Mouse (Mus musculus) forebrain, embryonic 13.5 days (tissue): ENCODE measurements at regions not wholly inside any gene's neighbourhood (a gene's known extent, or its start where the extent isn't known, plus 50 kb on each side); places are given as distances from the start of the nearest gene placed in this dataset.
A peak's percentile ranks its signal among the peaks of the same experiment; 100 is the strongest.

ENCODE experiments used
- ATAC-seq: fragments of 200-750 bp; cut with Nextera tagmentation; 2 replicates; pipeline ENCODE4 v1.8.0; 2017
- H3K27ac ChIP-seq: fragments of 300-500 bp; sonication (generic); 2 replicates; pipeline ENCODE4 v1.5.1; 2015; ENCODE audit warnings: inconsistent platforms, mild to moderate bottlenecking, moderate library complexity
- H3K27me3 ChIP-seq: fragments of 300-500 bp; sonication (generic); 2 replicates; pipeline ENCODE4 v1.6.1; 2015; ENCODE audit warnings: mild to moderate bottlenecking, inconsistent platforms
- H3K36me3 ChIP-seq: fragments of 300-500 bp; sonication (generic); 2 replicates; pipeline ENCODE4 v1.6.1; 2015; ENCODE audit warnings: mild to moderate bottlenecking, inconsistent platforms; ENCODE audit not compliant: poor library complexity, severe bottlenecking
- H3K4me1 ChIP-seq: fragments of 300-500 bp; sonication (generic); 2 replicates; pipeline ENCODE4 v1.6.1; 2015; ENCODE audit warnings: inconsistent platforms
- H3K4me2 ChIP-seq: fragments of 300-500 bp; sonication (generic); 2 replicates; pipeline ENCODE4 v1.6.1; 2015; ENCODE audit warnings: inconsistent platforms, mild to moderate bottlenecking, moderate library complexity
- H3K4me3 ChIP-seq: fragments of 300-500 bp; sonication (generic); 2 replicates; pipeline ENCODE4 v1.5.1; 2015; ENCODE audit warnings: mild to moderate bottlenecking, inconsistent platforms
- H3K9ac ChIP-seq: fragments of 300-500 bp; sonication (generic); 2 replicates; pipeline ENCODE4 v1.6.1; 2015; ENCODE audit warnings: mild to moderate bottlenecking, inconsistent platforms
- H3K9me3 ChIP-seq: fragments of 300-500 bp; sonication (generic); replicated peaks from 2 replicates; pipeline ENCODE4 v1.6.1; 2016; ENCODE audit warnings: inconsistent platforms
- WGBS: fragments of 180-500 bp; shearing (Covaris S2); methylation state at CpG from one replicate; pipeline ENCODE4 v1.1.7; 2015; 5-methylcytosine and 5-hydroxymethylcytosine counted together

DNA sequence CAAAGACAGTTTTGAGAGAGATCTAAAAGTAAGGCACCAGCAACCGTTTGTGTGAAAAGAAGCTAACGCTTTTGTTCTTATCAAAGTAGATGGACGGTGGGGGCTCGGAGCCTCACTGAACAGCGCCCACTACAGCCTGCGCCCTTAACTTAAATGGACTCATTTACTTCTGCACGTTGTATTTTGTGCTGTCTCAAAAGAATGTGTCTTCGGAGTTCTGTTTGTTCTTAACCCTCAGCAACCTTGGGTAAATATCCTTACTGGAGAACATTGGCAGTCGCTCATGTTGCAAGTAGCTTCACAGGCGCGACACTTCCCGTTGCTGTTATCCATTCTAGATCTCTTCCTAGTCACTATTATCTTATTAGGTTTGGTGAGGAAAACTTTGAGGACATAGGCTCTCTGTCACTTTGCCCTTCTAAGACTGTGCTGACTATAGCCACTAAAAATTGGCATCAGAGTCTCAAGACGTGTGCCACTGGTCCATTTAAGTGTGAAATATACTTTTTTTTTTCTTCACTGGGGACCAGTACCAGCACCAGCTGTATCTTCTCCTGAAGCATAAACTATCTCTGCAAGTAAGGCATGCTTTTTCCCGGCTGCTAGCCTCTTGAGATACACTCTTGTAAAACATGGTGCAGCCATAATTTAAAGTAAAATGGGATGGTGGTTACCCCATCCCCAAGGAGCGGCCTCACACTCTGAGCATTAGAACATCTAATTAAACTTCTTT lies 507.0 kb upstream of the Kif2a start:
- 72% methylated on average over 15 of the region's 15 CpGs for WGBS
- Histone ChIP-seq H3K9ac (no peak overlapping the region), H3K36me3 (no peaks in the 10 kb centered on the region), H3K9me3 (no peaks in the 10 kb centered on the region), H3K27ac (no peak overlapping the region), H3K4me1 (peaks cover 13% of the 10 kb centered on the region), H3K4me2 (no peak overlapping the region), H3K27me3 (no peaks in the 10 kb centered on the region), H3K4me3 (no peak overlapping the region)
- ATAC-seq = no peak

DNA sequence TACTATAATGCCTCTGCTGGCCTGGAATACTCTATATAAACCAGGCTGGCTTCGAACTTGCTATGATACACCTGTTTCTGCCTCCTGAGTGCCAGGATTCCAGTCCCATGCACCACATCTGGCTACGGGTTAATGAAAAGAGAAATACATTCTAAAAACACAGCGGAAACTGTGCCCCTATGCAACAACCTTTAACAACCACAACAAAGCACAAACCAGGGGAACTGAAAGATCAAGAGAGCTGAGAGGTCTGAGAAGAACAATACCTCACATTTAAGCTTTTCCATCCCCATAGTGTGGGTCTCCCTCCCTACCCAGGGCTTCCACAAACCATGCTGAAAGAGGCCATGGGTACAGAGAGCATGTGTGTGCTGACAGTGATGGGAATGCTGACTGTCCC lies 501.0 kb upstream of the Kif2a start:
- Histone ChIP-seq H3K9ac (no peak overlapping the region), H3K4me3 (no peak overlapping the region), H3K36me3 (no peaks in the 10 kb centered on the region), H3K27me3 (no peaks in the 10 kb centered on the region), H3K4me1 (no peaks in the 10 kb centered on the region), H3K9me3 (no peaks in the 10 kb centered on the region), H3K27ac (no peak overlapping the region), H3K4me2 (no peak overlapping the region)
- ATAC-seq = no peak
- WGBS = 86% methylated on average over 3 of the region's 3 CpGs

DNA sequence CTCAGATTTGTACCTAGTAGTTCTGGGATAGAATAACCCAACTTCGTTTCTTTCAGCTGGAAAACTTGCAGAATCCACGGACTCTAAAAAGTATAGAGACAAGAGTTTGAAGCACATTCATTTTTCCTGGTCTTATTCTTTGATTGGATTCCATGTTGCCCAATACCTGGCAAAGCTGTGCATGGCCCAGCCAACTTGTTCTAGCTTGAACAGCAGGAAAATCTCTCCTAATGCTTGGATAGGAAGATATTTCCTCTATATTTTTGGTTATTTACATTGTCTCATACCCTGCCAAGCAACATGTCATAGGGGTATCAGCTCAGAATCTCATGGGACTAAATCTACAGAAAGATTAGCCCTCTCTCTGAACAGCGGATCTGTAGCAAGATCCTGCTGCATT lies 492.3 kb upstream of the Kif2a start:
- H3K9ac ChIP-seq = no peak overlapping the region
- H3K4me3 ChIP-seq = no peak overlapping the region
- H3K27me3 ChIP-seq = no peaks in the 10 kb centered on the region
- H3K4me2 ChIP-seq = no peak overlapping the region
- H3K36me3 ChIP-seq = no peaks in the 10 kb centered on the region
- WGBS = 90% methylated on average over 3 of the region's 3 CpGs
- H3K4me1 ChIP-seq = no peaks in the 10 kb centered on the region
- no peak overlapping the region for H3K27ac ChIP-seq
- H3K9me3 ChIP-seq = no peaks in the 10 kb centered on the region
- no peak for ATAC-seq

DNA sequence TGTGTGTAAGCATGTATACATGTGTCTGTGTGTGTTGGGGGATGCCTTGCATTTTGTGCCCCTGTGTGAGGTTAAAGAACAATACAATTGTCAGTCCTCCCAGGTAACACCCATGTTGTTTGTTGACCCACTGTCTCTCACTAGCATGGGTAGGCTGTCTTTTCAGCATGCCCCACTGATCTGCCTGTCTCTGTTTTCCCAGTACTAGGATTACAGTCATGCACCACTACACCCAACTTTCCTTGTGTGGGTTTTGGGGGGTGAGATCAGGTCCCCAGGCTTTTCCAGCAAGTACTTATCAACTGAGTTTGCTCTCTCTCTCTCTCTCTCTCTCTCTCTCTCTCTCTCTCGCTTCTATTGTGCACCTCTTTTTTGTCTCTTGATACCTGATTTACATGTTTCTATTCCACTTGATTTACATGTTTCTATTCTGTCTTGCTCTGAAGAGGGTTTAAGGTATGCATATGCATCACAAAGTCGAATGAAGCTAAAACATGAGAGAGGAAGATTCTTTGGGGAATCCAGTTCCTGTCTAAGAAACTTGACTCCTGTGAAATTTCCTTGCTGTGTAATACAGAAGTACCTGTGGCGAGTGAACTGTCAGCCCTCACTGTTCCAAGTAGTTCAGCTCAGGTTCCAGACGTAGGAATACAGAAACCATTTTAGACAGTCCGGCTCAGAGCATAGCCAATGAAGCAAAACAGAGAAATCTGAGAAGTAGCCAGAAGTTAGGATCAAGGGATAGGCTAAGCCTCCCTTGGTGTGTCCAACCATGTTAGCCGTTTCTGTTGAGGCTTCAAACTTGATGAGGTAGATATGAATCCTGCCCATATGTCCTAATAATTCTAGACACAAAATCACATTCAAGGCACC lies 491.6 kb upstream of the Kif2a start:
- no peaks in the 10 kb centered on the region for H3K9me3 ChIP-seq
- no peaks in the 10 kb centered on the region for H3K36me3 ChIP-seq
- no peak overlapping the region for H3K9ac ChIP-seq
- H3K4me3 ChIP-seq = no peak overlapping the region
- no peak for ATAC-seq
- H3K27me3 ChIP-seq = no peaks in the 10 kb centered on the region
- no peak overlapping the region for H3K27ac ChIP-seq
- WGBS = 81% methylated on average over 6 of the region's 6 CpGs
- no peaks in the 10 kb centered on the region for H3K4me1 ChIP-seq
- H3K4me2 ChIP-seq = no peak overlapping the region

DNA sequence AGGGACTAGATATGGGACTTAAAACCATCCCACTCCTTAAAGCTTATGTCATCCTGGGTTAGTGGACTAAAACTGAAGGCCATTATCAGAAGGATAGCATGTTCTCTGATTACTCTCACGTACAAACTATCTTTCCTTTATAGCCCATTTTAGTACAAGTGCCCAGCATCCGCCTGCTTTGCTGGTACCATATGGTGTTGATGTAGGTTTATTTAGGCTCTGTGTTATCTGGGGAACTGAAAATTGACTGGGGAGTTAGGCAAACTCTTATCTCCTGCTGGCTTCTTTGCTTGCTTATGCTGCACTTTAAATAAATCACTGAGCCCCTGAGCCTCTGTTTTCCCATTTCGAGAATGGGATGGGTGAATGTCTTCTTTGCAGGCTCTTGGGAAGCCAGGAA lies 485.4 kb upstream of the Kif2a start:
- WGBS = 85% methylated on average over 3 of the region's 3 CpGs
- no peak for ATAC-seq
- no peak overlapping the region for H3K4me2 ChIP-seq

DNA sequence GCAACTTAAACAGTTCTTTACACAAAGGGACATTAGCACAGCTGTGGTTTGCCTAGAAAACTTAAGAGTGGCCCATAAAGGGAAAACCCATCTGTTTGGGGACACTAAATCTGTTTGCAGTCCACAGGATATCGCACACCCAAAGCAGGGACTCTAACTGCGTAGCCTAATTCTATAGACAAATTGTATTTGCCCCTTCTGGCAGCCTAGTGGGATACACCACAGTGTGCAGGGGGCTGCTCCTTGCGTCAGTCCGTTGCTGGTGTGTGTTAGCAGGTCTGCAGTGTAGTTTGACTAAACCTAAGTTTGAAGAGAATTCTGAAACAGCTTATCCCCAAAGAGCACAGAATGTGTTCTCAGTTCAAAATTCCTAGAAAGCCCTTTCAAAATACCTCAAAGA lies 484.9 kb upstream of the Kif2a start:
- ATAC-seq = no peak
- Histone ChIP-seq H3K27me3 (no peaks in the 10 kb centered on the region), H3K9ac (no peak overlapping the region), H3K4me1 (peaks cover 4% of the 10 kb centered on the region; the same call in 1 of the 2 replicates), H3K4me3 (no peak overlapping the region), H3K27ac (no peak overlapping the region), H3K4me2 (no peak overlapping the region), H3K36me3 (no peaks in the 10 kb centered on the region), H3K9me3 (no peaks in the 10 kb centered on the region)
- WGBS = 79% methylated on average over 4 of the region's 4 CpGs

More for the DNA sequence above, 485.4 kb upstream of the Kif2a start:
- Histone ChIP-seq H3K27ac (no peak overlapping the region), H3K27me3 (no peaks in the 10 kb centered on the region), H3K36me3 (no peaks in the 10 kb centered on the region), H3K4me3 (no peak overlapping the region), H3K4me1 (peaks cover 4% of the 10 kb centered on the region; the same call in 1 of the 2 replicates), H3K9me3 (no peaks in the 10 kb centered on the region), H3K9ac (no peak overlapping the region)

DNA sequence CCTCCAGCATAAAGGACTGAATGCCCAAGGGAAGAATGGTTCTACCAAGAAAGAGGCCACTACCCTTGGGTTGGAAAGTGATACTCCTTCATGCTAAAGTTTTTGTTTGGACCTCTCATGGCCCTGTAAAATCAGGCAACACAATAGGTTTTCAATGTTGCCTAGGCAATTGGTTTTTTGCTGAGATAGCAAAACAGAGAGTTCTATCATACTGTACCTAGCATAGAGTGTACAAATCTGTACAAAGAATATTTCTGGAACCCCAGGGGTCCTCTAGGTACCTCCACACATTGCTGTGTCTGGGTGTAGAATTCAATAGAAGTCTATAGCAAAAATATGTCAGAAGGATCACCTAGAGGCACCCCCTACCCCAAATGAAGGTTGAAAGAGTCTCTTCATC lies 483.4 kb upstream of the Kif2a start:
- H3K36me3 ChIP-seq = no peaks in the 10 kb centered on the region
- no peaks in the 10 kb centered on the region for H3K27me3 ChIP-seq
- no peak overlapping the region for H3K27ac ChIP-seq
- H3K9me3 ChIP-seq = no peaks in the 10 kb centered on the region
- ATAC-seq = no peak
- H3K4me1 ChIP-seq = peaks cover 14% of the 10 kb centered on the region
- H3K4me2 ChIP-seq = no peak overlapping the region
- H3K9ac ChIP-seq = no peak overlapping the region
- H3K4me3 ChIP-seq = no peak overlapping the region

DNA sequence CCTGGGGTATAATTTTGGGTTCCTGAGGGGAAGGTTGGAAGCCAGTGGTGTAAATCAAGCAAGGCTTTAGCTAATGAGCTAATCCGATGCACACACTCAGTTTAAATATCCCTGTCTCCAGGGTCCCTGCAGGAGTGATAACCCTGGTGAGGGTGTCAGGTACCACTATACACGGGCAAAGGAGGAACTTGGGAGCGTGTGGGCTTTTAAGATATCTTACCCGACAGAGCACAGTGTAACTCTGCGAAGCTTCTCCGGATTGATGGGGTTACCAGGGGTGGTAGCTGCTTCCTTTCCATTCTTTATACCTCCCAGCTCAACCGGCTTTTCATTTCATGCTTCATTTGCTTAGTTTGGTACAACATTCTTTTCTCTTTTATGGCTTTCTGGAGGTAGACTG lies 480.3 kb upstream of the Kif2a start:
- H3K27me3 ChIP-seq = no peaks in the 10 kb centered on the region
- H3K4me2 ChIP-seq = no peak overlapping the region
- H3K36me3 ChIP-seq = no peaks in the 10 kb centered on the region
- 28% methylated on average over 7 of the region's 7 CpGs for WGBS
- H3K9ac ChIP-seq = no peak overlapping the region
- no peak for ATAC-seq
- peaks cover 11% of the 10 kb centered on the region for H3K4me1 ChIP-seq
- no peaks in the 10 kb centered on the region for H3K9me3 ChIP-seq
- no peak overlapping the region for H3K27ac ChIP-seq
- H3K4me3 ChIP-seq = no peak overlapping the region

DNA sequence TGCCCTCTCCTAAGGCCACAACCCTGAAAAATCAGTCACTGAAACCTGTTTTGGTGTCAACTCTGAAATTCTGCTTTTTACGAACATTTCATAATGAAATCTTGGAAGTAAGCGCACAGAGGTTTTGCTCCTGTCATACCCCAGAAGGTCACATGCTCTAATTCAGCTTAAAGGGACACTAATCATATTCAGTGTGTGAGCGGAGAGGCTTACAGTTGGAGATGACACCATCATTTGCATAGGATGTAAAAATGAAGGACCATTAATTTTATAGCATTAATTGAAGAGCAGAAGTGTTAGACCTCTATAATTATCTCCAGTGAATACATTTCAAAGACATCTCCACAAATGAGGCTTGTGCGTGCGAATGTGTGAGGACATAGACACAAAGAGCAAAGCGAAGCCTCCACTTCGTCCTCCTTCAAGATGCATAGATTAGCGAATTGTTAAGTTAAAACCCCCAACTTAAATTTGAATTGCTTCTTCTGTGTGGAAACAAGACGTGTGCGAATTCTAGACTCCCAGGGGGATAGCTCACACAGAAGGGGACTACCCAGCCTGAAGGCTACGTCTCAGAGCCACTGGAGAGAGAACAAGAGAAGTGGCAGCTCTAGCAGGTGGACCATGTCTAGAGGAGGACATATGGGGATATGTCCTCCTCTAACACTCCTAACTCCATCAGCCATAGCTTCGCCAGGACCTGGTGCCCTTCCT lies 479.0 kb upstream of the Kif2a start:
- Histone ChIP-seq H3K27me3 (no peaks in the 10 kb centered on the region), H3K4me2 (no peak overlapping the region), H3K9me3 (no peaks in the 10 kb centered on the region), H3K4me3 (no peak overlapping the region), H3K36me3 (no peaks in the 10 kb centered on the region), H3K9ac (no peak overlapping the region), H3K4me1 (peaks cover 11% of the 10 kb centered on the region), H3K27ac (no peak overlapping the region)
- ATAC-seq = peak; percentile 66
- WGBS = 52% methylated on average over 12 of the region's 12 CpGs

DNA sequence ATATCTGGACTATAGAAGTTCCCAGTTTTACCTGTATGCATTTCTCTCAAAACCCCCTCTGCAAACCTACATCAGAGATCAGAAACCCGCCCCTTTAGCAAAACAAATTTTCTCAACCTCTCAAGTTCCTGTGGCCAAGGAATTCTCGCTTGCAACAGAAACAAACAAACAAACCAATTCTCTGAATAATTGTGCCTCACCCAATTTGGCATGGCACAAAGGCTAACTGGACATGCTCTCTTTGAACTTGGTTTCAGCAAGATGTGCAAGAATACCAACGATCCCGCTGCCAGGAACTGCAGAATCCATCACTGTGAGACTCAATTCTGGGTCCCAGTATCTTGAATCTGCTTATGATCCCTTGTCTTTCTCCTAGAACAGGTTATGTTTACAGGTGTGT lies 477.4 kb upstream of the Kif2a start:
- H3K4me1 ChIP-seq = peaks cover 23% of the 10 kb centered on the region
- no peak for ATAC-seq

DNA sequence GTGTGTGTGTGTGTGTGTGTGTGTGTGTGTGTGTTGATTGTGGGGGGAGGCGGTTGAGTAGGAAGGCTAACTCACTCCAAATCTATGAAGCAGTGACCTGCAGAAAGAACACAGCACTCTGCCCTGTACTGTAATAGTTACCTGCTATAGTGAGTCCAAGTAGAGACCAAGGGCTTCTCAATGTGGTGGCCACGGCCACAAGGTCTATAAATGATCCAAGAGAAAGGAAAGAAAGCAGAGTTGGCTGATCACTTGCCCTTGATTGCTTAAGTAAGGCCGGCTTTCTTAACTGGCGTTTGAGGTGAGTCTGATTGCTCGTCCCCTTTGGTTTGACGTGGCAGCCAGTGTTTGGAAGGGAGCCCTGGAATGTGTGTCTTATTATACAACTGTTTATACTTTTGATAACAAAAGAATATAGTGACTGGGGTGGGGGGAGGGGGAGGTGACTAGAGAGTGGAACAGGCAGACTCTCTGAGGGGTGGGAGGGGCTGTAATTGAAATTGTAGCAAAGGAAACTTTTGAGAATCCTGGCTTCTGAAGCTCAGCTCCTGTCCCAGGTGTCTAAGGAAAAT lies 473.3 kb upstream of the Kif2a start:
- H3K4me3 ChIP-seq = no peak overlapping the region
- peaks cover 31% of the 10 kb centered on the region for H3K4me1 ChIP-seq
- no peak overlapping the region for H3K9ac ChIP-seq
- no peak overlapping the region for H3K27ac ChIP-seq
- WGBS = 45% methylated on average over 6 of the region's 6 CpGs
- no peak overlapping the region for H3K4me2 ChIP-seq
- no peak for ATAC-seq
- H3K27me3 ChIP-seq = no peaks in the 10 kb centered on the region
- H3K36me3 ChIP-seq = no peaks in the 10 kb centered on the region
- no peaks in the 10 kb centered on the region for H3K9me3 ChIP-seq

More for the DNA sequence above, 477.4 kb upstream of the Kif2a start:
- Histone ChIP-seq H3K27me3 (no peaks in the 10 kb centered on the region), H3K27ac (no peak overlapping the region), H3K36me3 (no peaks in the 10 kb centered on the region), H3K4me3 (no peak overlapping the region), H3K9ac (no peak overlapping the region), H3K9me3 (no peaks in the 10 kb centered on the region), H3K4me2 (no peak overlapping the region)
- 80% methylated on average over 4 of the region's 4 CpGs for WGBS

DNA sequence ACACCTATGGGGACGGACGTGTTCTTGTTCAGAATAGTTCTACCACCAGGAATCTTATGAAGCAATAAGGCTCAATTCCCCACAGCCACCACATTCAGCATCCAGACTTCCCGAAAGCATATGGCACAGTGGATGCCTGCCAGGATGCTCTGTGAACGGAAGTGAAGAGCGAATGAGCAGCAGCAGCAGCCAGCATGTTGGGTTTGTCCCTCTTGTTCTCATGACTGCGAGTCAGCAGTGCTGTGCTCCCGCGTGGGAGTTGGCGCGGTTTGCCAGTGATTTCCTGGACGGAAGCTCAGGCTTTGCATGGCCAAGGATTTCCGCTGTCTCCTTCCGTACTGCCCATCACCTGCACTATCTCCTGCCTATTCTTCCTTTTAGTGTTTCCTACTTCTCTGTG lies 471.8 kb upstream of the Kif2a start:
- 81% methylated on average over 13 of the region's 13 CpGs for WGBS
- Histone ChIP-seq H3K4me1 (peaks cover 31% of the 10 kb centered on the region), H3K36me3 (no peaks in the 10 kb centered on the region), H3K4me2 (no peak overlapping the region), H3K9ac (no peak overlapping the region), H3K27me3 (no peaks in the 10 kb centered on the region), H3K9me3 (no peaks in the 10 kb centered on the region), H3K4me3 (no peak overlapping the region), H3K27ac (no peak overlapping the region)
- ATAC-seq = peak; percentile 78
